In genomic region chr8:34699015-34699414, GRCm38 (mm10) we compare ENCODE assay signal across 11 mouse cellular contexts.
"Had no signal": no experiment of that assay in that cellular context is flagged by ENCODE, and none has a peak within 500 bp of the region (broad histone marks: within the 10 kb centered on the region; RNA-seq: fewer than 3 reads in every experiment).

No protein-coding gene starts in this region.

- DNase-seq: kidney, adult 8-10 months; kidney, postnatal 25 days; lung, embryonic 14.5 days; lung, postnatal 10 days; thymus, adult 18-20 months; thymus, postnatal 14 days had no signal

- H3K9ac ChIP-seq: limb, embryonic 15.5 days; liver, embryonic 12.5 days; lung, embryonic 14.5 days; midbrain, embryonic 12.5 days had no signal

- ATAC-seq: liver, embryonic 12.5 days had no signal

- H3K4me3 ChIP-seq: limb, embryonic 15.5 days; liver, embryonic 12.5 days; megakaryocyte, embryonic 14.5 days; midbrain, embryonic 12.5 days had no signal

- H3K27me3 ChIP-seq: limb, embryonic 15.5 days; liver, embryonic 12.5 days; midbrain, embryonic 12.5 days had no signal

- H3K27ac ChIP-seq: limb, embryonic 15.5 days; liver, embryonic 12.5 days; macrophage; midbrain, embryonic 12.5 days had no signal

- H3K4me1 ChIP-seq: liver, embryonic 12.5 days had no signal

- H3K36me3 ChIP-seq: limb, embryonic 15.5 days; liver, embryonic 12.5 days; midbrain, embryonic 12.5 days had no signal

- H3K4me2 ChIP-seq: limb, embryonic 15.5 days; liver, embryonic 12.5 days; lung, embryonic 14.5 days; midbrain, embryonic 12.5 days had no signal

- H3K9me3 ChIP-seq: limb, embryonic 15.5 days; liver, embryonic 12.5 days; midbrain, embryonic 12.5 days had no signal
